Mouse (Mus musculus): Measurements from ENCODE around the gene Slc4a2. TPM values are rescaled to one million over a fixed set of nuclear protein-coding genes. Genes with fewer than 3 reads are reported as not detected.
"Not testable (repeated sequence)": the region's sequence is repeated elsewhere in the genome, so short reads cannot be mapped to it uniquely, and the experiment has no call there.

Gene Slc4a2
- total RNA-seq, 2 experiments from 2014 or later, result 20.9 to 29.3 TPM

- ATAC-seq (replicated peaks; ENCODE audit: poor library complexity, severe bottlenecking), result peak; percentile 57
Measured at GRCm38 (mm10) chr5:24393392-24393997, 30.1 kb upstream of the Slc4a2 start, which contains the start of gene Abcb8. TSS of gene Abcb8 (plus strand) at chr5:24393663.

DNA sequence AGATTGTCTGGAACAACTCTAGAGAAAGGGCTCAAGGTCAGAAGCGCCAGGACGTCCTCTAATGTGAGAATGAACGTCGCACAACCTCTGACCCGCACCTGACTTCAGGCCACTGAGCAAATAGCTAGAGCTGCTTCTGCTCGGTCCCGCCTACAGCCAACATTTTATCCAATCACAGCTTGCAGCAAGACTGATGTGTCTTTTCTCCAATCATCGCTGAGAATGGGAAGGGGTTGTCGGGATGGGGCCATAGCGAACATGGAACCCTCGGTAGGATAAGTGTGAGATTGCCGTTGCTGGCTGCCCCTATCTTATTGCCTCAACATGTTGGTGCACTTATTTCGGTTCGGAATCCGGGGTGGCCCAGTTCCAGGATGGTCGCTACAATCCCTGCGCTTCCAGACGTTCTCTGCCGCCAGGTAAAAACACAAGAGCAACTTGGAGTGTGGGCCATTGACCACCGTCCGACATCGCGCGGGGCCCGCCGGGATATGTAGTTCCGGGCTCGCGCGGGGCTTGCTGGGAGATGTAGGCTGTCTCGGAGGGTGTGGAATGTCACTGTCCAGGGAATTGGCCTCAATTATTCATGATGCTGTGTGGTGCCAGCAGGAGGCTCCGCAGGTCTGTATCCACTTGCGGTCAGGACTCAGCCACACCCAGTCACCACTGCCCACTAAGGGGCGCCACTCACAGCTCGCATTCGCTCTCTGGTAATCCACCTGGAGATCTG, 29.3 kb upstream of the Slc4a2 start:
- ATAC-seq (replicated peaks; ENCODE audit: poor library complexity, severe bottlenecking), result peak; percentile 81

- not testable (repeated sequence) for ATAC-seq (replicated peaks; ENCODE audit: poor library complexity, severe bottlenecking)
Measured at GRCm38 (mm10) chr5:24396254-24396653, 27.4 kb upstream of the Slc4a2 start.

GRCm38 (mm10) chr5:24399686-24400085, 24.0 kb upstream of the Slc4a2 start:
- no peak for ATAC-seq (replicated peaks; ENCODE audit: poor library complexity, severe bottlenecking)

DNA sequence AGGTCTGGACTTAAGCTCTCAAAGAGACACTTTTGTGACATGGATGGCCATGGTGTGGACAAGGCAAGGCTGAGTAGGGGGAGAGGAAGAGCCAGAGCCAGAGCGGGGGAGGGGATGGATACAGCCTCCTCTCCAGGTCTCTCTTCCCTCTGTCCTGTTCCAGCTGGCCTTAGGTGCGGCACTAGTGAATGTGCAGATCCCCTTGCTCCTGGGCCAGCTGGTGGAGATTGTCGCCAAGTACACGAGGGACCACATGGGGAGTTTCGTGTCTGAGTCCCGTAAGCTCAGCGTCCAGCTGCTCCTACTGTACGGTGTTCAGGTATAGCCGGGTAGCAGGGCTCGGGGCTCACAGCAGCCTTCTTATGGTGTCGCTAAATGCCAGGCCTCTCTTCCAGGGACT, 23.3 kb upstream of the Slc4a2 start:
- no peak for ATAC-seq (replicated peaks; ENCODE audit: poor library complexity, severe bottlenecking)

DNA sequence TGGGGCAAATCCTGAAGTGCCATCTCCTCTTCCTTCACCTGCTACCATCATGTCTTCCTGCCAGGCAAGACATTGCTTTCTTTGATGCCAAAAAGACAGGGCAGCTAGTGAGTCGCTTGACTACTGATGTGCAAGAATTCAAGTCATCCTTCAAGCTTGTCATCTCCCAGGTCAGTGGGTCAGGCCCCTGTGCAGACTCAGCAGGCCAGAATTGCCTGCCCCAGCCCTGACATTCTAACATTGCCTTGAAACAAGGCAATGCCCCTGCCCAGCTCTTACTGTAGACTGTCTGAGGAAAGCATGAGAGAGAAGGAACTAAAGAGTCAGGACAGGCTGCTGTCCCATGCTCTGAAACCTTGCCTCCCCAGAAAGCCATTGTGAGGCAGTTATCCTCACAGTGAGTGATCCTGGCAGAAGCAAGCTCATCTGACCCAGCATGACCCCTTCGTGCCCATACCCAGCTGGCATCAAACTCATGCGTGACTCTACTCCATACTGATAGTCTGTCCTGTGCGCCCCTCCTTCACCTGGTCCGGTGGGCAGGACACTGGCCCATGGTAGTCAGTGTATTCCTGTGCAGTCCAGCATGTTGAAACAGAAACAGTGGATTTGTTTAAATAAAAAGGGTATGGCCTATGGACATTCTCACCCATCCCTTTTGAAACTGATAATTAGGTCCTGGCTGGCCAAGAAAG, 22.6 kb upstream of the Slc4a2 start:
- no peak for ATAC-seq (replicated peaks; ENCODE audit: poor library complexity, severe bottlenecking)

DNA sequence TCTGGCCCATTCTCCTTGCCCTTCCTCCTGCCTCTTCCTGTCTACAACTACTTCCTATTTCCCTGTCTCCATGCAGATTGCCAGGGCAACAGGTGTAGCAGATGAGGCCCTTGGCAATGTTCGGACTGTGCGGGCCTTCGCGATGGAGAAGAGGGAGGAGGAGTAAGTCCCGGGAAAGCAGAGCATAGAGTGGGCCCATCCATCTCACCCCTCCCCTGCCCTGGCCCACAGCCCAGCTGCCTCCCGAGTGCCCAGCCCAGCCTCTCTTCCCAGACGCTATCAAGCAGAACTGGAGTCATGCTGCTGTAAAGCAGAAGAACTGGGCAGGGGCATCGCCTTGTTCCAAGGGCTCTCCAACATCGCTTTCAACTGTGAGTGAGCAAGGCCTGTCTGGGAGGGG, 21.7 kb upstream of the Slc4a2 start:
- no peak for ATAC-seq (replicated peaks; ENCODE audit: poor library complexity, severe bottlenecking)

DNA sequence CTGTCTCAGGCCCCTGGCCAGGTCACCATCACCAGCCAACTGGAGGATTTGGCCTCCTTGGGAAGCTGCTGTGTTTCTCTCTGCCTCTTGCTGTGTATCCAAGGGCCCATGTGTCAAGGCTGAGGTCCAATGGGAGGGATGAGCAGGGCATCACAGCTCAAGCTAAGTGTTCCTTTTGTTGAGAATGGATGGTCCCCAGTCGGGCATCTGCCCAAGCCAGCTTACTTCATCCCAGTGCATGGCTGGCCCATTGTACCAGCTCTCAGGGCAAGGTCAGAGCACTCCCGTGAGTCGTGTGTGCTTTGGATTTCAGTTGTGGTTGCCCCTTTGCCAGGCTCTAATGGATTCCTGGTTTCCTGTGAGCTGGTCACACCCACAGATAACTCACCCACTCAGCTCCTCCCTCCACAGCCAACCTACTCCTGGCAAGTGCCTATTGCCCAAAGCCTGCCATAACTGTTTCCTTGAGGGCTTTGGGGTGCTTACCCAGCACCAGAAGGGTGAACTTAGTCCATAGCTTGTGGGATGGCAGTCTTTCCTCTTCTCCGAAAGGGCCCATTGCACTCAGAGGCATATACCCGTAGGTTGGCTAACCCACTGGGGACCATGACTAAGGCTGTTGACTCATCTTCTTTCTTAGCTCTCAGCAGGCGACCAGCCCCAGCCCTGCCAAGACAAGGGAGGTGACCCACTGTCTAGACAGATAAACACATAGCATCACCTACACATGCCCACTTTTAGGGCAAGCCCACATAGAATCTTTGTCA, 18.9 kb upstream of the Slc4a2 start:
- ATAC-seq (replicated peaks; ENCODE audit: poor library complexity, severe bottlenecking), result no peak

DNA sequence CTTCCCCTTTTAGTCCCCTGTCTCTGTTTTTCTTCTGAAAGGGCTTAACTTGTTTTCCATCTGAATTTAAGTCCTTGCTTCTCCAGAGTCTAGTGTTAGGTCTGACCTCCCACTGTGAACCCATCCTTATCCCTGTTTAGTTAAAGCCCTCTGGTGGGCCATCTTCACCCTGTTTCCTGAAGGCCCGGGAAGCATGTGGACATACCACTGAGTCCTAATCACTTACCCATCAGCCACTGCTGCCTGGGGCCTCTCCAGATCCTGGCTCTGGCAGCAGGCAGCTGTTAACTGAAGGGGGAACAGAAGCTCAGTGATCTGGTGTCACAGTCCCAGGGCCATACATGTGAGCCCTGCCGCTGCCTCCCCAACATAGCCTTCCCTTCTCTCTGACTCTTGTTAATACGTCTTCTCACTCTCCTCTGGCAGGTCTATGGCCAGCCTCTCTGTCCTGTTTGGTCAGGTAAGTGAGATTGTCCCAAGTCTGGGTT, 18.2 kb upstream of the Slc4a2 start:
- no peak for ATAC-seq (replicated peaks; ENCODE audit: poor library complexity, severe bottlenecking)

GRCm38 (mm10) chr5:24408651-24409050, 15.0 kb upstream of the Slc4a2 start:
- ATAC-seq (replicated peaks; ENCODE audit: poor library complexity, severe bottlenecking), result no peak

DNA sequence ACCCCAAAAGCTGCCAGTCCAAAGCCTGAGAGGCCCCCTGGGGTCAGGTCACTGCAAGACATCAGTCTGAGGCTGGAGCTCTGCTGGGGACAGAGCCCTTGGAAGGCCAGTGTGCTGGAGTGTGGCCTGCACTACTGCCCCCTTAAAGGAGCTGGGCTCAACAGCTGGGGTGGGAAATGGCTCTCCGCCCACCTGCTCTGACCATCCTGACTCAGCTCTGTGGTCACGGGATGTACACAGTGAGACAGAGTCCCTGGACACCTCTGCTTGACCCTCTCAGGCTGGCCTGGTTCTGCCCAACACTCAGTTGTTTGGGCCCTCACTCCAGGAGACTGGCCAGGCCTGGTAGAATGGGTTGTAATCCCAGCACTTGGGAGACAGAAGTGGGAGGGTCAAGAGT, 14.2 kb upstream of the Slc4a2 start:
- no peak for ATAC-seq (replicated peaks; ENCODE audit: poor library complexity, severe bottlenecking)

DNA sequence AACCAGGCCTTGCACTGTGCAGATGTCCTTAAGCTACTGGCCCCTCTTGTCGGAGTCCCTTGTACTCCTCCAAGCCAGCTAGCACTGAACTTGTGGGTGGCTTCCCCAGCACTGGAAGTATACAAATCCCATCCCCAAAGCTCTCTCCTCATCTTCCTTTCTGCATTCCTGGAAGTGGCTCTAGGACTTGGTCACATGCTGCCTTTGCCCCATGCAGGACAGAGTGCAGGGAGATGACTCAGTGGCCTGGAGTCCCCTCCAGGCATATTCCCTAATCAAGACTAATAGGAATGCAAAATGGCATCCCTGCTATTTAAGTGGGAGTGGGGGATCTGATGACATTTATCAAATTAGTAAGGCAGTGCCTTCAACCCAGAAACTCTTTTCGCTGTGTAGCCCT, 11.6 kb upstream of the Slc4a2 start:
- ATAC-seq (replicated peaks; ENCODE audit: poor library complexity, severe bottlenecking), result no peak

DNA sequence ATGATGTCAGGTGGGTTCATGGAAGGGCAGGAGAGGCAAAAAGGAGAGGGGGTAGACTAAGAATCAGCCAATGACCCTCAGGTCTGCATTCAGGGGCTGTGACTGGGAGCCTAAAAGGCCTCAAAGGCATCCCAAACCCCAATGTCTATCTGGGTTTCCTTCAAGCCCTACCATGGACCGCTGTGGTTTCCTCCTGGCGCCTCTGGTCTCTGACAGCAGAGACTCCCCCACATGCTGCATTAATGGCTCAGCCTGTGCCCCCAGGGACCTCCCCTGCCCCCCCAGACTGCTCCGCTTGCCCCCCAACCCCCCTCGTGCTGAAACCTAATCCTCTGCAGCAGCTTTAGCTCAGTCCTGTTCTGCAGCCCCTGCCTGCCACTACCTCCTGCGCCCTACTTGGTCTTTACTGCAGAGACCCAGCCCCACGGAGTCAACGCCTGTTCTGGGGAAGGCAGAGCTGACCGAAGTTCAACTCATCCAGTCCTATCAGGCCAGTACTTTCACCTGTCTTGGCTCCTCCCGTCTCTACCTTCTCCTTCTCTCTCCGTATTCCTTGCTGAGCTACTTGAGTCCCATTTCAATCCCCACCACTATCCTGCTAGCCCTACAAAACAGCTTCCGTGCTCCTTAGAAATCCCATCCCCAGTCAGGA, 10.5 kb upstream of the Slc4a2 start, which contains the start of gene Asic3:
Gene Asic3 (plus strand): TSS at position 351 of the 652 bp plus-strand sequence.
- no peak for ATAC-seq (replicated peaks; ENCODE audit: poor library complexity, severe bottlenecking)

DNA sequence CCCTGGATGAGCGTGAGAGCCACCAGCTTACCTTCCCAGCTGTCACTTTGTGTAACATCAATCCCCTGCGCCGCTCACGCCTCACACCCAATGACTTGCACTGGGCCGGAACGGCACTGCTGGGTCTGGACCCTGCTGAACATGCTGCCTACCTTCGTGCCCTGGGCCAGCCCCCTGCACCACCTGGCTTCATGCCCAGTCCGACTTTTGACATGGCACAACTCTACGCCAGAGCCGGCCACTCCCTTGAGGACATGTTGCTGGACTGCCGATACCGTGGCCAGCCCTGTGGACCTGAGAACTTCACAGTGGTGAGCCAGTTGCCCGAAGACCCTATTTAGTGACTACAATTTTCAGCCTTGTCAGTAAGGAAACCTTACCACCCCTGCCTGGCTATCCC, 9.7 kb upstream of the Slc4a2 start:
- no peak for ATAC-seq (replicated peaks; ENCODE audit: poor library complexity, severe bottlenecking)

DNA sequence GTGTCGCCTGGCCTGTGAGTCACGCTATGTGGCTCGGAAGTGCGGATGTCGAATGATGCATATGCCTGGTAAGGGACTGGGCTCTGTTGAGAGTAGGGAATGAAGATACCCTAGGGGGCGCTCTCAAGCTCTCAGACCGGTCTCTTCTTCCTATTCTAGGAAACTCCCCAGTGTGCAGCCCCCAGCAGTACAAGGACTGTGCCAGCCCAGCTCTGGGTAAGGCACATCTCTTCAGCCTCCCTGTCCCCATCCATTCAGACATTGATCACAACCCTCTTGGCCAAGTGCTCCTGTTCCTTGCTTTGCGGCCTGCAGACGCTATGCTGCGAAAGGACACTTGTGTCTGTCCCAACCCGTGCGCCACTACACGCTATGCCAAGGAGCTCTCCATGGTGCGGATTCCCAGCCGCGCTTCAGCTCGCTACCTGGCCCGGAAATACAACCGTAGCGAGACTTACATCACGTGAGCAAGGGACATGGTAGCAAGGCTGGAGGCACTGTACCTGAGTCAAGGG, 7.4 kb upstream of the Slc4a2 start:
- ATAC-seq (replicated peaks; ENCODE audit: poor library complexity, severe bottlenecking), result peak; percentile 85

GRCm38 (mm10) chr5:24417587-24417986, 6.0 kb upstream of the Slc4a2 start:
- no peak for ATAC-seq (replicated peaks; ENCODE audit: poor library complexity, severe bottlenecking)

- ATAC-seq (replicated peaks; ENCODE audit: poor library complexity, severe bottlenecking), result no peak
Measured at GRCm38 (mm10) chr5:24420381-24420780, 3.3 kb upstream of the Slc4a2 start.

- ATAC-seq (replicated peaks; ENCODE audit: poor library complexity, severe bottlenecking), result peak; percentile 45
Measured at GRCm38 (mm10) chr5:24424004-24424781, 556 bp downstream of the Slc4a2 start.

GRCm38 (mm10) chr5:24424861-24425411, 1.3 kb downstream of the Slc4a2 start:
- ATAC-seq (replicated peaks; ENCODE audit: poor library complexity, severe bottlenecking), result peak; percentile 31

Data from granulocyte monocyte progenitor cell, adult 5-6 weeks (primary cell).